Mouse (Mus musculus) megakaryocyte progenitor cell, adult 5-6 weeks (primary cell): ENCODE measurements at regions not wholly inside any gene's neighbourhood (a gene's known extent, or its start where the extent isn't known, plus 50 kb on each side); places are given as distances from the start of the nearest gene placed in this dataset.

Source experiments
- ATAC-seq: replicated peaks from 2 replicates; pipeline ENCODE4 v1.8.0; 2016; ENCODE audit warnings: mild to moderate bottlenecking, moderate TSS enrichment, inconsistent platforms; ENCODE audit not compliant: poor library complexity

DNA sequence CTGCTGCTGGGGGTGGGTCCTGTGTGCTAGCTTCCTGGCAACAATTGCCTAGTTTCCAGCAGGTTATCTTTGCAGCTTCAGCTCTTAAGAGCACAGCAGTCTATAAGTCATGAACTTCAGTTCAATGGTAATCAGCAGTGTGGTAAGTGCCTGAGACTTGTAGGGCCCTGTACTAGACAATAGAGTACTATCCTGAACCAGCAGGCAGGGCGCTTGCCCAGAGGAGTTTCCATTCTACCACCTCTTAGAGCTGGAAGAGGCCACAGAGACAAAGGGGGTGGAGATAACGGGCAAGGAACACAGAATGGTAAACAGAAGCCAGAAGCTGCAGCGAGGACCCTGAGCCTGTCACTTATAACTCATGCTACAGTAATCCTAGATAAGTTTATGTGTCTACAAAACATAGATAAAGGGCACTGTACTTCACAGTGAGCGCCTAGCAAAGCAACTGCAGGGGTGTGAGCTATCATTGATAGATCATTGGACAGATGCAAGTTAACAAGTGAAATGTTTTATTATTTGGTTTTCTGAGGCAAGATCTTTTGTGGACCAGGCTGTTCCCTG lies 79.7 kb upstream of the Bcl6 start:
- peak; percentile 93 for ATAC-seq

DNA sequence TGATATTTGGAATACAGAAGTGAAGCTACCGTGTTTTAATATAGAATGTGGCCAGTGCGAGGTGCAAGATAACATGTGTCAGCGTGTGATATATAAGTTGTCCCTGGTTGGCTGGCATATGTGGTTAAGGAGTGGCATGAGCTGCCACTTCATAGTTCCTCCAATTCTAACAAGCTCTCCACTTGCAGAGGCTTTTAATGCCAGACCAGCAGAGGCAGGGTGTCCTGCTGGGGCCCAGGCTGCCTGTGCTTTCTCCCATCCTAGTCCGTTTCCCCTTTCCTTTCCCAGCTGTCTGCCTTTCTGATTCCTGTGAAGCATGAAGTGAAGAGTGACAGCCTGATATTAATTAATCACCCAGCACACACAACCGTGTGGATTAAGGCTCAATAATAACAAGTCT lies 73.7 kb upstream of the Bcl6 start:
- ATAC-seq: peak; percentile 94

DNA sequence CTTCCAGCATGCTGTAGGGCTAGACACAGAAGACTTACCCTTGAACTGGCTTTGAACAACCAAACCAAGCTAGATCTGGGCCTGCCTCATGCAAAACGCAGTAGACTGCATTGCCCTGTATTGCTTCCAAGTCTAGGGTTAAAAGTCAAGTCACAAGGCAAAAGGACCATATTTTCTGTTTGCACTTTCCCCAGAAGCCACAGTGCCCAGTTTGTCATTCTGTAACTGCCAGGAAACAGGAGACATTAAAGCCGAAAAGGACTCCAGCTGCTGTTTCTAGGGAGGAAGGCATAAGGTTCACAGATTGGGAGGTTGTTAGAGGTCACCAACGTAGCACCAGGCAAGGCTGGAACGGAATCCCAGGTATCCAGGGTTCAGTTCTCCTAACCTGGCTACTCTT lies 72.8 kb upstream of the Bcl6 start:
- no peak for ATAC-seq

DNA sequence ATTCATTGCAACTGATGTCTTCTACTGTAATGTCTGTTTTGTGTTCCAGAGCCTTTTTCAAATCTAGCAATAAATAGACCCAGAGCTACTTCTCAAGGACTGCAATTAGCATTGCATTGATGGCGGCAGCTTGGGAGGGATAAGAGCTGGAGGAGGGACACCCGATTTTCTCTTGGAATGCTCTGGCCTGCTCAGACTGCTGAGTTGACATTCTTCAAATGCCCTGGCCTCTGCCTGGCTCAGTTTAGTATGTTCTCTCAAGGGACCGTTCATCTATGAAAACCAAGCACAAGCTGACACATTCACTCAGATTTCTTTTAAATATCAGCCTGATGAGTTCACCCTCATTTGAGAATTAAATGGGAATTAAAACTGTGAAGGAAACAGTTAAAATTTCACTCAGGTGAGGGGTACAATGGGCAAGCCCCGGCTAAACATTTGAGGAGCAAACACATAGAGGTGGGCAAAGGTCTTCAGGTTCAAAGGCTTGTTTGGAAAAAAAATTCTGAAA lies 70.5 kb upstream of the Bcl6 start:
- ATAC-seq: no peak

DNA sequence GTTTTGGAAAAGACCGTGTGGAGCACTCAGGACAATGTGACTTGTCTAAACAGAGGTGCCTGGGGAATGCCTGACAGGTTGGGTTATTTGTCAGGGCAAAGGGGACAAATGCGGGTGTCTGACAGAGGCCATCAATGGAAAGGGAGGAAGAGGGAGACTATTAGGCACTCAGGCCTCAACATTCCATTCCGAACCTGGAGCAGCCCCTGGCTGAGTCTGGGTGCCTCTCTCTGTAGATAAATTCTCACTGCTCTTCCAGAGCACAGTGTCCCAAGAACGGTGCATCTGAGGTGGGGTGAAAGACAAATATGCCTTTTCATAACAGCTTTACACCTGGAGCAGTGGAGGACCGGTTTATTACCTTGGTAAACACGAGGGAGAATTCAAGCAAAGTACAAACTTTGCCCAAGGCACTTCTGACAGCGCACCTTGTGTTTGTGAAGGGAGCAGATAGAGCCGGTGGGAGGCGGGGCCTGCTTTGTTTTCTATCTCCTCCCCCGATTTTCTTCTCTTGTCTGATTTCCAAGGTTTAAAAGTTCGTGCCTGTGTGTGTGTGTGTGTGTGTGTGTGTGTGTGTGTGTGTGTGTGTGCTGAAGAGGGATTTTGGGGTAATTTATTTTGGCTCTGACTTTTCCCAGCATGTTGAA lies 68.4 kb upstream of the Bcl6 start:
- ATAC-seq: peak; percentile 58

DNA sequence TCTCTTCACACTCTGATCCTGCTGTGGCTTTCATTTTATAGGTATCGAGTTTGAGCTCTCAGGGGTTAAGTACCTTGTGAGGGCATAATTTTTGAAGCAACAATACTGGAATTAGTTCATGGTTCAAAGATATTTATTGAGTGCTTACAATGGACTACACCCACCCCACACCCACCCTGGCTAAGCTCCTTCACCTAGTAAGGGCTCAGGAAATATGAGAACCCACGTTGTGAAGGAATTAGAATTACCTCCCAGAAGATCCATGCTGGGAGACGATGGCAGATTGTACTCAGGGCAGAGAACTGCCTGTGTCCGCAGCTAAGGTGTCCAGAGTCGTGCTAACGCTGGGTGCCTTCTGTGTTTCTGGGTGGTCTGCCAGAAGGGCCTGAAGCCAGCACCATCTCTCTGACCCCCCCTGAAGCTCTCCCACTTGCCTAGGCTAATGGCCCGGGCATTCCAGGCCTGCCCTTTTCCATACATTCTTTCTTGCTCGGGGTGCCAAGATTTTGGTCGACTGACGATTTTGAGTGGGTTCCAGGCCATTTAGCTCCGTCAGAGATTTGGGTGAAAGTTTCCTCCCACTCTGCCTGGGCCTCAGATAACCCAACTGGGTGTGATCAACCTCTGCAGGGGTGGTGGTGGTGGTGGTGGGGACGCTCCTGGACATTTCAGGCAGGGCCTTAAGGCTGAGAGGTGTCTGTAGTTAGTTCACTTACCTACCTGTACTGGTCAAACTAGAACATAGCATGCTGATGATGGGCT lies 67.7 kb upstream of the Bcl6 start:
- no peak for ATAC-seq

DNA sequence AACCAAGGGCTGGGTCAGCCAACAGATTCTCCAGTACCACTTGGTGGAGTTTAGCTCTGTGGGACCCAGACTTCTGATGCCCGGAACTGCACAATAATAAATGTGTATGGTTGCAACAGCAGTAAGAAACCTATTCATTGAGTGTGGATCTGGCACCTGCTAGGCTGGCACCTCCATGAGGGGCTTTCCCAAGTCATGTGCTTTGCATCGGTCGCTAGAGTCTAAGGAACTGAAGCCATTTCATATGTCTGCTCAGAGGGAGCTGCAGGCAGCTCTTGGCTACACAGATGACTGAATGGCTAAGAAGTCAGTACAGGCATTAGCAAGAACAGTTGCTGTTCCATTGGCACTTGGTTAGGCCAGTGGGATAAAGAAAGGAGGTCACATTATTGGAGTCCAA lies 65.6 kb upstream of the Bcl6 start:
- ATAC-seq: no peak

DNA sequence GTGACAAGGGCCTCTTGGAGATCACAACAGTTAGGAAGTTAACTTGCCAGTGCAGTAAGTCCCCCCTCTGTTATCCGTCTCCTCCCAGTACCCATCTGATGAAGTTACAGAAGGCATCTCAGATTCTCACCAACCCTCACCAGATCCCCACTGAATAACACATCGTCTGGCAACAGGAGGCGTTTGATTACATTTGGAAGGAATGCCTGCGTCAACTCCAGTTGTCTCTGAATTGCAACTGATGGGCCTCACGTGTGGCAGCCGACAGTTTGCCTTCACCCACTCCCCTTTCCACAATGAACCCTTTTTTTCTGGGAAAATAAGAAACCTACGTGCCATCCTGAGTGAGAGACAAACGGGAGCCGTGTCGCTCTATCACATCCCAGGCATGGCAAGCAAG lies 64.8 kb upstream of the Bcl6 start:
- ATAC-seq: no peak

DNA sequence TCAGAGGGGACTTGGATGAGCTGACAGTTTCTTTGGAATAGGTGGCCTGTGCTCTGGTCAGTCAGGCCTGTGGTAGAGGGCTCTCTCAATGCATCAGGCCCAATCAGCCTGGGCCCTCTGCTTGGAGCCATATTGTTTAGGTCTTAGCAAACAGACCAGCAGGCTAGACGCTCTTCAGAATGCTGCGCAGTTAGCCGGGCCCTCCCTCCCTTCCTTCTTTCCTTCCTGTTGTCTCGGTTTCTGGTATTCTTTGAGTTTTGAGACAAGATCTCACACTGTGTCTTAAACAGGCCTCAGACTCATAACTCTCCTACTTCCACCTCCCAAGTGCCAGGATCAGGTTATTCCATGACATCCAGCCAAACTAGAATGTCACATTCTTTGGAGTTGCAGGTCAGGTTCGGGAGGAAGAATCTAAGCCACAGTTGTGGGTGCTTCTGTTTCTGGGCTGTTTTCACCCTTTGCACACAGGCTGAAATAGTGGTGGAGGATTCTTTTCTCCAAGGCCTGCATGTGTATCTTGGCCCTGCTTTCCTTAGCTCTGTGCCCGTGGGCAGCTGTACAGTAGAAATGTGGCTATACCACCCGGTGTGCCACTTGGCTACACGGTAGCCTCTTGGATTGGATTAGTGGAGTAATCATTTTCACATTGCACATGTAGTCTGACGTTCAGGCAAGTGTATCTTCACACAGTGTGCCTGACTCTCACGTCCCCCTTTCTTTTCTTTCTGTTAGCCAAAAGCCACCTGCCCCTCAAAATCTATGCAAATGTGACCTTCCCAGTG lies 62.4 kb upstream of the Bcl6 start:
- no peak for ATAC-seq

DNA sequence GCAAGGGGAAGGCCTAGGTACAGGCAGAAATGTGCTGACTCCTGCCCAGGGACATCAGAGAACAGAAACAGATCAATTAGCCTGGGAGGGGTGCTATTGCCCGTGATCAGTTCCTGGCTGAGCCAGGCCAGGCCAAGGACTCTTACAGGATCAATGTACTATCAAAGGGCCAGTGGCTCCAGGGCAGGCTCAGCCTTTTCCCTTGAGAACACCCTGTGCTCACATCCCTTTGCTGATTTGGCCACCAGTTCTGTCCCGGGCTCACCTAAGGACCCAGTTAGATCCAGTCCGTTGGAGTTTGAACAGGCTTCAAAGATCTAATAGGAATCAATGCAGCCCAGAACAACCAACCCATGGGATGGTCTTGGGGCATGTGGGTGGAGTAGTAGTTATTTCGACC lies 55.1 kb upstream of the Bcl6 start:
- no peak for ATAC-seq

DNA sequence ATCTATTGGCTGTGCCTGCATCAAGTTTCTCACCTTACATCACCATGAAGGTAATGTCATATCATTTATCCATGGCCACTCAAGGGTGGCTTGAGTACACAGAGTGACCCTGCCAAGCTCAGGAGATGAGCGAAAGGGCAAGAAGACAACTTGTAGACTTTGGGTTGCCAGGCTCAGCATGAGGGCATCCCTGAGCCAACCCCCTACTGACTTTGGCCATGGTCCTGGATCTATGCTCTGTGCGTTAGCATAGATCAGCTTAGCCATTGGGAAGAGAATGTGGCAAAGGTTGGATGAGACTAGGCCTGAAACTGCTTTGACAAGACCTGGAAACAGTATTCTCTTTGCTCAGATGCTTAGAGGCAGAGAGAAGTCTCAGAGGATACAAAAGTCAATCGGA lies 54.3 kb upstream of the Bcl6 start:
- ATAC-seq: no peak

DNA sequence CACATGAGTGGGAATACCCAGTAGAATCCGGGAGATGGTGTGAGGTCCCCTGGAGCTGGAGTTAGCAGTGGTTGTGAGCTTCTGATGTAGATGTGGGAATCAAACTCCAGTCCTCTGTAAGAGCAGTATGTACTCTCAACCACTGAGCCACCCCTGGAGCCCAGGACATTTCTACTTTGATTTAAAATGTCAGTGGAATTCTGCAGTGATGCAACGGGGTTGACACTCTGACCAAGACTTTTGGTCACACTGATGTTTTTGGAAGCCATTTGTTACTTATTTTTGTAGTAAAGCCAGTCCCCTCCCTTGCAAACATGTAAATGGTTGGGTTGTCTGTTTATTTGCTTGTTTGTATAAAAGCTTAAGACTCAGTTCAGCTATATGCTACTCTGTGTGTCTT lies 53.6 kb upstream of the Bcl6 start:
- ATAC-seq: no peak

DNA sequence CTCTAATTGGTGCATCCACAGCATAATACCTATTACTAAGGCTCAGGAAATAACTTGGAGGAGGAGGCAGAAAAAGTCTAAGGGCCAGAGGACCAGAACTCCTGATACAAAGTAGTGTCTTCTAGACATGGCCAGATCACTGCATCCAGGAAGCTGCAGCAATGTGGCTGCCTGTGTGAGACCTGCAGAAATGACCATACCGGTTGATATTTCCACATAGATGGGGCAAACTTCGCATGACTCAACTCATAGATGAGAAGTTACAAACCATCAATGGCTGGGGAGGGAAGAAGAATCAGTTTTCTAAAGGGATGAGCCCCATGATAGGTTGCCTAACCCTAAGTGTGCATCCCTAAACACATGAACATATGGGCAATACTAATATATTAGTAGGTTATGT lies 52.8 kb upstream of the Bcl6 start:
- peak; percentile 46 for ATAC-seq

DNA sequence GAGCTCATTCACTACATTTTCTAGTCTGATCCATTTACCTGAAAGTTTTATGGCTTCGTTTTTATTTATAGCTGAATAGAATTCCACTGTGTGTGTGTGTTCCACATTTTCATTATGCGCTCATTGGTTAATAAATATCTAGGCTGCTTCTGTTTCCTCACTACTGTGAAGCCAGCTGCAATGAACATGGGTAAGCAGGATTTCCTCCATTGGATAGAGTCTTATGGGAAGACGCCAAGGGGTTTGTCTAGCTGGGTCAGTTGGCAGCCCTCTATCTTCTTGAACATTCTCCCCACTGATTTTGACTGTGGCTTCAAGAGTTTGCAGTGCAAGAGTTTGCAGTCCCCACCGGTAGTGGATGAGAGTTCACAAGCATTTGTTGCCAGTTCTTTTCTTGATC lies 51.1 kb upstream of the Bcl6 start:
- no peak for ATAC-seq
